Mouse (Mus musculus) liver, embryonic 15.5 days (tissue): ENCODE data around the gene Zfp410. TPM values are rescaled to one million over a fixed set of nuclear protein-coding genes. Genes with fewer than 3 reads are reported as not detected.
A peak's percentile ranks its signal among the peaks of the same experiment; 100 is the strongest.
"Not testable (repeated sequence)": the region's sequence is repeated elsewhere in the genome, so short reads cannot be mapped to it uniquely, and the experiment has no call there.

ENCODE experiments used
- ATAC-seq: fragments of 200-750 bp; cut with Nextera tagmentation; 2 replicates; pipeline ENCODE4 v1.8.0; 2017; ENCODE audit warnings: moderate number of reproducible peaks, mild to moderate bottlenecking, moderate library complexity; ENCODE audit not compliant: insufficient read depth
- H3K27ac ChIP-seq: fragments of 300-500 bp; sonication (generic); replicated peaks from 2 replicates; pipeline ENCODE4 v1.5.1; 2015; ENCODE audit warnings: mild to moderate bottlenecking, inconsistent platforms
- H3K27me3 ChIP-seq: fragments of 300-500 bp; sonication (generic); 2 replicates; pipeline ENCODE4 v1.6.1; 2015; ENCODE audit warnings: mild to moderate bottlenecking, inconsistent platforms
- H3K36me3 ChIP-seq: fragments of 300-500 bp; sonication (generic); replicated peaks from 2 replicates; pipeline ENCODE4 v1.6.1; 2015; ENCODE audit warnings: moderate library complexity, mild to moderate bottlenecking, inconsistent platforms
- H3K4me1 ChIP-seq: fragments of 300-500 bp; sonication (generic); replicated peaks from 2 replicates; pipeline ENCODE4 v1.6.1; 2015; ENCODE audit warnings: inconsistent platforms
- H3K4me2 ChIP-seq: fragments of 300-500 bp; sonication (generic); 2 replicates; pipeline ENCODE4 v1.6.1; 2015; ENCODE audit warnings: moderate library complexity, mild to moderate bottlenecking, inconsistent platforms
- H3K4me3 ChIP-seq: fragments of 300-500 bp; sonication (generic); replicated peaks from 2 replicates; pipeline ENCODE4 v1.5.1; 2015; ENCODE audit warnings: mild to moderate bottlenecking, inconsistent platforms
- H3K9ac ChIP-seq: fragments of 300-500 bp; sonication (generic); 2 replicates; pipeline ENCODE4 v1.6.1; 2015; ENCODE audit warnings: moderate library complexity, mild to moderate bottlenecking, inconsistent platforms
- H3K9me3 ChIP-seq: fragments of 300-500 bp; sonication (generic); replicated peaks from 2 replicates; pipeline ENCODE4 v1.6.1; 2016; ENCODE audit warnings: inconsistent platforms
- WGBS: fragments of 180-500 bp; shearing (Covaris S2); methylation state at CpG from one replicate; pipeline ENCODE4 v1.1.7; 2015; ENCODE audit warnings: mixed read lengths; ENCODE audit not compliant: insufficient replicate concordance; 5-methylcytosine and 5-hydroxymethylcytosine counted together
- polyA plus RNA-seq: library from polyadenylated mRNA; unstranded; fragments of >200 nt; fragmentation: Nextera tagmentation; extraction: Ambion mirVana; gene quantifications from 2 replicates; pipeline ENCODE4 v1.2.1, GENCODE M21; 2015

Gene Zfp410
- polyA plus RNA-seq, 1 experiment from 2014 or later: 35.4 TPM

- no peak overlapping the region for H3K4me3 ChIP-seq
- H3K4me1 ChIP-seq: peaks cover 33% of the 10 kb centered on the region
- no peak for ATAC-seq
- no peaks in the 10 kb centered on the region for H3K27me3 ChIP-seq
- H3K9me3 ChIP-seq: no peaks in the 10 kb centered on the region
- H3K27ac ChIP-seq: no peak overlapping the region
- H3K36me3 ChIP-seq: peaks cover 17% of the 10 kb centered on the region
- no peak overlapping the region for H3K9ac ChIP-seq
- H3K4me2 ChIP-seq: no peak overlapping the region
- WGBS: 55% methylated on average over 3 of the region's 3 CpGs
These were observed 28.2 kb upstream of the Zfp410 start for GRCm38 (mm10) chr12:84288461-84288860.

DNA sequence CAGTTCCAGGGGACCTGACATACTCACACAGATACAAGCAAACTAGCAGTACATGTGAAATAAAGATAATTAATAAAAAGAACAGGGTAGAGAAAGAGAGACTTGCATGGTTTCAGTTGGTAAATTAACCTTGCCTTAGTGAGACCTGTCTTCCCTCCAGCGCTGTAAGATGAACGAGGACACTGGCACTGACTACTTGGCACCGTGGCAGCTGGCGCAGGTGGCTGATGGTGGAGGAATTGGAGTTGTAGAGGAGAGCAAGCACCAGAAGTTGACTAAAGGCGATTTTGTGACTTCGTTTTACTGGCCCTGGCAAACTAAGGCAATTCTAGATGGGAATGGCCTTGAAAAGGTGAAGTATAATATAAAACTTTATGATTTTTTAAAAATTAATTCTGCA is 18.8 kb upstream of the Zfp410 start:
- H3K4me3 ChIP-seq: no peak overlapping the region
- H3K9ac ChIP-seq: no peak overlapping the region
- H3K4me1 ChIP-seq: peaks cover 7% of the 10 kb centered on the region
- no peak overlapping the region for H3K27ac ChIP-seq
- WGBS: 91% methylated on average over 6 of the region's 6 CpGs
- H3K9me3 ChIP-seq: no peaks in the 10 kb centered on the region
- H3K36me3 ChIP-seq: peaks cover 79% of the 10 kb centered on the region
- H3K27me3 ChIP-seq: no peaks in the 10 kb centered on the region
- no peak for ATAC-seq
- H3K4me2 ChIP-seq: no peak overlapping the region

DNA sequence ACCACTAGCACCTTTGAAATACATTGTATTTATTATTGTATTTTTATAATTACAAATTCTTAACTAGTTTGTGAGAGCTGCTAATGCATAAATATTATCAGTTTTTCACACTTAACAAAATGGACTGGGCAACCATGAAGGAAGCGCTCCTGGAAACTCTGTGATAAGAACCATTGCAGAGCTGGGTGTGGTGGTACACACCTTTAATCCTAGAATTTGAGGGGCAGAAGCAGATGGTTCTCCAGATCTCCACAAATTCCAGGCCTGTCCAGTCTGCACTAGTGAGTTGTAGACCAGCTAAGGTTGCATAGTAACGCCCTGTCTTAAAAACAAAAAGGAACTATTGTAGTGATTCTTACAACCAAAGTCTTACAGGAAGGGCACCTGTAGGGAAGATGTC is 17.4 kb upstream of the Zfp410 start:
- no peaks in the 10 kb centered on the region for H3K27me3 ChIP-seq
- peak; percentile 72 for ATAC-seq
- no peak overlapping the region for H3K9ac ChIP-seq
- H3K36me3 ChIP-seq: peaks cover 79% of the 10 kb centered on the region
- no peaks in the 10 kb centered on the region for H3K9me3 ChIP-seq
- no peak overlapping the region for H3K4me3 ChIP-seq
- 72% methylated on average over 2 of the region's 2 CpGs for WGBS
- no peak overlapping the region for H3K4me2 ChIP-seq
- H3K27ac ChIP-seq: no peak overlapping the region
- H3K4me1 ChIP-seq: peaks cover 7% of the 10 kb centered on the region

DNA sequence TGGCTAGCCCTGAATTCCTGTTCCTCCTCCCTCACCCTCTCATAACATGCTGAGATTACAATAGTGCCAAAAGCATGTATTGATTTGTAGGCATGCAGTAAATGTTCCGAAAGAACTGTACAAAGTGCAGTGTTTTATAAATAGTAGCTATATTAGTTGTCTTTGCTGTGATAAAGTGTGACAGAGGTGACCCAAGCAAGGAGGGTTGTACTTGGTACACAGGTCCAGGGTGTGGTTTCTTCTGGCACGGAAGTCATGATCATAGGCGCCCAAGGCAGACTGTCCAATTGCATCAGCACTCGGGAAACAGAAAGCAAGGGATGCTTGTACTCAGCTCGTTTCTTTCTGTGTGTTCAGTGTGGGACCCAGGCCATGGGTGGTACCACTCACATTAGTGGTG is 12.6 kb upstream of the Zfp410 start:
- peaks cover 82% of the 10 kb centered on the region for H3K36me3 ChIP-seq
- H3K4me2 ChIP-seq: no peak overlapping the region
- H3K27ac ChIP-seq: no peak overlapping the region
- no peak overlapping the region for H3K4me3 ChIP-seq
- H3K9ac ChIP-seq: no peak overlapping the region
- ATAC-seq: no peak
- no peaks in the 10 kb centered on the region for H3K27me3 ChIP-seq
- H3K9me3 ChIP-seq: no peaks in the 10 kb centered on the region
- 82% methylated on average over 5 of the region's 5 CpGs for WGBS
- peaks cover 5% of the 10 kb centered on the region for H3K4me1 ChIP-seq

DNA sequence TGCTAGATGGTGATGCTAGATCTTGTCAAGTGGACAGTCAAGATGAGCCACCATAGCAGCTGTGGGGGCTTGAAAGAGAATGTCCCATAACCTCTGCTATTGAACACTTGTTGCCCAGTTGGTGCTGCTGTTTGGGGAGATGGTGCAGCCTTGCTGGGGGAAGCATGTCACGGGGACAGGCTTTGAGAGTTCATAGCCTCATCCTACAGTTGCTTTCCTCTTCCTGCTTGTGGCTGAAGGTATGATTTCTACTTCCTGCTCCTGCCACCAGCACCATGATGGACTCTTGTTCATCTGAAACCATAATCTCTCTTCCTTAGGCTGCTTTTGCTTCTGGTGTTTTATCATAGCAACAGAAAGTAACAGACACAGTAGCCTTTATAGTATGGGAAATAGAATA is 12.1 kb upstream of the Zfp410 start:
- peaks cover under 1% of the 10 kb centered on the region for H3K4me1 ChIP-seq
- no peak for ATAC-seq
- H3K4me2 ChIP-seq: no peak overlapping the region
- peaks cover 80% of the 10 kb centered on the region for H3K36me3 ChIP-seq
- H3K9ac ChIP-seq: no peak overlapping the region
- 71% methylated on average over 1 of the region's 1 CpGs for WGBS
- no peaks in the 10 kb centered on the region for H3K9me3 ChIP-seq
- no peak overlapping the region for H3K4me3 ChIP-seq
- no peaks in the 10 kb centered on the region for H3K27me3 ChIP-seq
- no peak overlapping the region for H3K27ac ChIP-seq

- H3K36me3 ChIP-seq: peaks cover 45% of the 10 kb centered on the region
- no peaks in the 10 kb centered on the region for H3K27me3 ChIP-seq
- peaks cover 9% of the 10 kb centered on the region for H3K4me1 ChIP-seq
- no peak overlapping the region for H3K9ac ChIP-seq
- 78% methylated on average over 4 of the region's 5 CpGs for WGBS
- no peak overlapping the region for H3K27ac ChIP-seq
- no peak overlapping the region for H3K4me2 ChIP-seq
- no peaks in the 10 kb centered on the region for H3K9me3 ChIP-seq
- no peak overlapping the region for H3K4me3 ChIP-seq
- ATAC-seq: no peak
These were observed 5.3 kb upstream of the Zfp410 start for GRCm38 (mm10) chr12:84311306-84311705.

GRCm38 (mm10) chr12:84316006-84316405 is 646 bp upstream of the Zfp410 start:
- peak overlapping the region; percentile 95 for H3K4me3 ChIP-seq
- peak overlapping the region; percentile 91 for H3K4me2 ChIP-seq
- peak overlapping the region; percentile 90 for H3K27ac ChIP-seq
- no peak for ATAC-seq
- 0 out of 2 replicates have a peak, but pooled peaks cover 11% of the 10 kb centered on the region for H3K36me3 ChIP-seq
- peaks cover 42% of the 10 kb centered on the region for H3K4me1 ChIP-seq
- peak overlapping the region; percentile 99 for H3K9ac ChIP-seq
- H3K27me3 ChIP-seq: no peaks in the 10 kb centered on the region
- no peaks in the 10 kb centered on the region for H3K9me3 ChIP-seq
- WGBS: 37% methylated on average over 7 of the region's 7 CpGs

- H3K9me3 ChIP-seq: no peaks in the 10 kb centered on the region
- H3K4me3 ChIP-seq: no peak overlapping the region
- H3K4me2 ChIP-seq: no peak overlapping the region
- H3K27me3 ChIP-seq: no peaks in the 10 kb centered on the region
- H3K4me1 ChIP-seq: no peaks in the 10 kb centered on the region; the same call in 1 of the 2 replicates
- no peak for ATAC-seq
- peaks cover 78% of the 10 kb centered on the region for H3K36me3 ChIP-seq
- H3K9ac ChIP-seq: no peak overlapping the region
- 68% methylated on average over 4 of the region's 4 CpGs for WGBS
- no peak overlapping the region for H3K27ac ChIP-seq
These were observed 10.5 kb downstream of the Zfp410 start for GRCm38 (mm10) chr12:84327111-84327512.

DNA sequence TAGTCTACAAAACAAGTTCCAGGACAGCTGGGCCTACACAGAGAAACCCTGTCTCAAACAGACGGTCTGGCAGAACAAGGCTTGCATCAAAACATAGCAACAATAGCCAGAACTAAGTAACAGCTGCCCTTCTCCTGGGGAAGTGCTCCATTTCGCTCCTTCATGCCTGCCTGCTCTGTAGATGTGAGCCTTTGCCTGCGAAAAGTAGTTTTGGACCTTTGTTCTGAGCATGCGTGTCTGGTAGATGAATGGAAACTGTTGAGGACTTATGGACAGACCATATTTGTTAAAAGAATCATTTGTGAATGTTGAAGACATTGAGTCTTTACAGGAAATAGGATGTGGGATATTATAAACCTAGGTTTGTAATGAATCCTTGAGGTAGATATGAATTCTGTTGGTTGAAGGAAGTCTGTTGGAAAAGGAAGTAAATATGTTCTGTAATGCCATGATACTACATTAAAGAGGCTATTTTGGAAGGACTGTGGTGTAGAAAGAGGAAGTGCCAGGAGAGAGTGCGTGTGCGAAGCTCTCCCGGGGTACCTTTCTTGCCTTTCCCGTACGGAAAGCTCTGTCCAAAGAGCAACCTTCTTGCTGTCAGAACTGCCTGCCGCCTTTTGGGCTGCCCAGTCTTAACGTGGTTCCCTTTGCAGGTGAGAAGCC is 20.4 kb downstream of the Zfp410 start:
- Histone ChIP-seq H3K9me3 (no peaks in the 10 kb centered on the region), H3K4me1 (no peaks in the 10 kb centered on the region), H3K9ac (no peak overlapping the region), H3K36me3 (peaks cover 92% of the 10 kb centered on the region), H3K4me2 (no peak overlapping the region), H3K27me3 (no peaks in the 10 kb centered on the region), H3K27ac (no peak overlapping the region), H3K4me3 (no peak overlapping the region)
- 42% methylated on average over 11 of the region's 11 CpGs for WGBS
- no peak for ATAC-seq

DNA sequence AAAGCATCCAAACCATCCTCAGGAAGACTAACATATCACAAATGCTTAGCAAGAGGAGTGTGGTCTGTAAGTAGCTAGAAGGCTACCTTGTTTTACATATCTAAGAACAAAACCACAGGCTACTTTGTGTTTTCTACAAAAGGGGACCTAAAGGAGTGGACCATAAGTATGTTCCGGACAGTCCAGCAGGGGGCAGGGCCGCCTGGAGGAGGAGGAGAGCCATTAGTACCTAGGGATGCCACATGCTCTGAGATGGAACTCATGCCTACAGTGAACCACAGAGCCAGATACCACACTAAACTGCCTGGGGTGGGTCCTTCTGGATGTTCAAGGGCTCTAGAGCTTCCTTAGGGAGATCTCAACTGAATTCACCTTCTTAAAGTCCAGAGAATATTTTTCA is 30.5 kb downstream of the Zfp410 start:
- H3K4me3 ChIP-seq: no peak overlapping the region
- peaks cover 42% of the 10 kb centered on the region for H3K36me3 ChIP-seq
- no peak overlapping the region for H3K27ac ChIP-seq
- no peaks in the 10 kb centered on the region for H3K27me3 ChIP-seq
- no peak overlapping the region for H3K9ac ChIP-seq
- no peak; the same call in 1 of the 2 replicates for ATAC-seq
- H3K4me2 ChIP-seq: no peak overlapping the region
- H3K4me1 ChIP-seq: no peaks in the 10 kb centered on the region
- 42% methylated on average over 2 of the region's 2 CpGs for WGBS
- no peaks in the 10 kb centered on the region for H3K9me3 ChIP-seq

DNA sequence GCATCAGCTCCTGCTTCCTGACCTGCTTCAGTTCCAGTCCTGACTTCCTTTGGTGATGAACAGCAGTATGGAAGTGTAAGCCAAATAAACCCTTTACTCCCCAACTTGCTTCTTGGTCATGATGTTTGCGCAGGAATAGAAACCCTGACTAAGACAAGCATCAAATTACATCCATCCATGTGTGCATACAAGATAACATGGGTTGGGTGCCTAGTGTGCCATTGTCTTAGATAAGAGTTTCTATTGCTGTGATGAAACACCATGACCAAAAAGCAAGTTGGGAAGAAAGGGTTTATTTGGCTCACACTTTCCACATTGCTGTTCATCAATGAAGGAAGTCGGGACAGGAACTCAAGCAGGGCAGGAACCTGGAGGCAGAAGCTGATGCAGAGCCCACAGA is 42.0 kb downstream of the Zfp410 start:
- Histone ChIP-seq H3K27ac (peak overlapping the region; percentile 75), H3K36me3 (peaks cover 16% of the 10 kb centered on the region; the same call in 1 of the 2 replicates), H3K4me1 (peaks cover 57% of the 10 kb centered on the region), H3K4me2 (peak overlapping the region; percentile 53)
- not testable (repeated sequence) for H3K9me3 ChIP-seq, H3K4me3 ChIP-seq, H3K9ac ChIP-seq, H3K27me3 ChIP-seq, ATAC-seq
- 29% methylated on average over 2 of the region's 2 CpGs for WGBS
